Mouse (Mus musculus) limb, embryonic 12.5 days (tissue): Measurements from ENCODE around the gene Ppia. TPM values are rescaled to one million over a fixed set of nuclear protein-coding genes. Genes with fewer than 3 reads are reported as not detected.
A peak's percentile ranks its signal among the peaks of the same experiment; 100 is the strongest.

Experiments used
- ATAC-seq: fragments of 200-750 bp; cut with Nextera tagmentation; 2 replicates; pipeline ENCODE4 v1.8.0; 2017; ENCODE audit warnings: low read depth, moderate TSS enrichment; ENCODE audit not compliant: insufficient number of reproducible peaks, insufficient read depth, low FRiP score, low TSS enrichment
- H3K27ac ChIP-seq: fragments of 300-500 bp; sonication (generic); 2 replicates; pipeline ENCODE4 v1.5.1; 2016; ENCODE audit warnings: mild to moderate bottlenecking, moderate library complexity
- H3K27me3 ChIP-seq: fragments of 300-500 bp; sonication (generic); 2 replicates; pipeline ENCODE4 v1.6.1; 2016; ENCODE audit warnings: mild to moderate bottlenecking, moderate library complexity
- H3K36me3 ChIP-seq: fragments of 300-500 bp; sonication (generic); 2 replicates; pipeline ENCODE4 v1.6.1; 2016; ENCODE audit warnings: mild to moderate bottlenecking, moderate library complexity
- H3K4me1 ChIP-seq: fragments of 300-500 bp; sonication (generic); replicated peaks from 2 replicates; pipeline ENCODE4 v1.6.1; 2016
- H3K4me2 ChIP-seq: fragments of 300-500 bp; sonication (generic); 2 replicates; pipeline ENCODE4 v1.6.1; 2016; ENCODE audit warnings: mild to moderate bottlenecking, moderate library complexity
- H3K4me3 ChIP-seq: fragments of 300-500 bp; sonication (generic); replicated peaks from 2 replicates; pipeline ENCODE4 v1.5.1; 2016; ENCODE audit warnings: mild to moderate bottlenecking
- H3K9ac ChIP-seq: fragments of 300-500 bp; sonication (generic); replicated peaks from 2 replicates; pipeline ENCODE4 v1.6.1; 2016; ENCODE audit warnings: mild to moderate bottlenecking, moderate library complexity
- H3K9me3 ChIP-seq: fragments of 300-500 bp; sonication (generic); 2 replicates; pipeline ENCODE4 v1.6.1; 2016; ENCODE audit warnings: mild to moderate bottlenecking, moderate library complexity
- WGBS: fragments of 180-500 bp; shearing (Covaris S2); methylation state at CpG from one replicate; pipeline ENCODE4 v1.1.7; 2016; 5-methylcytosine and 5-hydroxymethylcytosine counted together
- polyA plus RNA-seq: library from polyadenylated mRNA; unstranded; fragments of >200 nt; fragmentation: Nextera tagmentation; extraction: Ambion mirVana; gene quantifications from 2 replicates; pipeline ENCODE4 v1.2.1, GENCODE M21; 2016

The Ppia gene
- polyA plus RNA-seq, 1 experiment from 2014 or later = 5,882 TPM

DNA sequence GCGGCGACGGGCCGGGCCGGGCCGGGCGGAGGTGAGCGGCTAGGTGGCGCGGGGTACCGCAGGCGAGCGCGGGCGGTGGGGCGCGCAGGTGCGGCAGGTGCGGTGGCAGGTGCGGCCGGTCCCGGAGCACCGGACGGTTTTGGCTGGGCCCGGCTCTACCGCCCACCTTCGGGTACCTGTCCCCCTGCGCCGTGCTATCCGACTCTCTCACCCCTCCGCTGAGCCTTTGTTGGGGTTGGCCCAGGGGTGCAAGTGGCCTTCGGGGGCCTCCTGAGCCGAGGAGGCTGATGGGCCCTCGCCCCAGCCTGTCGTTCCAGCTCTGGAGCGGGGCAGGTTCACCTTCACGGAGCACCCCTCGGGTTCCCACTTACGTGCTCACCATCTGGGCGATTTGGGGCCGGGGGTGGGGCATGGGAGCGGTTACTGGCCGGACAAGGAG lies 25.7 kb upstream of the Ppia start:
- H3K9ac ChIP-seq = peak overlapping the region; percentile 79
- WGBS = under 1% methylated on average over 42 of the region's 43 CpGs
- peak overlapping the region; percentile 81 for H3K4me3 ChIP-seq
- ATAC-seq = 0 out of 2 replicates have a peak, but pooled peaks have one; percentile 9
- peaks cover 16% of the 10 kb centered on the region for H3K36me3 ChIP-seq
- no peaks in the 10 kb centered on the region for H3K9me3 ChIP-seq
- H3K4me2 ChIP-seq = peak overlapping the region; percentile 90
- peaks cover 18% of the 10 kb centered on the region for H3K4me1 ChIP-seq
- H3K27me3 ChIP-seq = no peaks in the 10 kb centered on the region
- 0 out of 2 replicates have a peak overlapping the region, but pooled peaks have one; percentile 53 for H3K27ac ChIP-seq

- Histone ChIP-seq H3K27ac (no peak overlapping the region), H3K9me3 (no peaks in the 10 kb centered on the region), H3K9ac (peak overlapping the region; percentile 79), H3K4me2 (peak overlapping the region; percentile 90), H3K36me3 (peaks cover 26% of the 10 kb centered on the region), H3K4me3 (peak overlapping the region; percentile 81), H3K4me1 (peaks cover 18% of the 10 kb centered on the region), H3K27me3 (no peaks in the 10 kb centered on the region)
- no peak for ATAC-seq
- 90% methylated on average over 8 of the region's 8 CpGs for WGBS
These were observed 24.7 kb upstream of the Ppia start for GRCm38 (mm10) chr11:6390376-6391053.

DNA sequence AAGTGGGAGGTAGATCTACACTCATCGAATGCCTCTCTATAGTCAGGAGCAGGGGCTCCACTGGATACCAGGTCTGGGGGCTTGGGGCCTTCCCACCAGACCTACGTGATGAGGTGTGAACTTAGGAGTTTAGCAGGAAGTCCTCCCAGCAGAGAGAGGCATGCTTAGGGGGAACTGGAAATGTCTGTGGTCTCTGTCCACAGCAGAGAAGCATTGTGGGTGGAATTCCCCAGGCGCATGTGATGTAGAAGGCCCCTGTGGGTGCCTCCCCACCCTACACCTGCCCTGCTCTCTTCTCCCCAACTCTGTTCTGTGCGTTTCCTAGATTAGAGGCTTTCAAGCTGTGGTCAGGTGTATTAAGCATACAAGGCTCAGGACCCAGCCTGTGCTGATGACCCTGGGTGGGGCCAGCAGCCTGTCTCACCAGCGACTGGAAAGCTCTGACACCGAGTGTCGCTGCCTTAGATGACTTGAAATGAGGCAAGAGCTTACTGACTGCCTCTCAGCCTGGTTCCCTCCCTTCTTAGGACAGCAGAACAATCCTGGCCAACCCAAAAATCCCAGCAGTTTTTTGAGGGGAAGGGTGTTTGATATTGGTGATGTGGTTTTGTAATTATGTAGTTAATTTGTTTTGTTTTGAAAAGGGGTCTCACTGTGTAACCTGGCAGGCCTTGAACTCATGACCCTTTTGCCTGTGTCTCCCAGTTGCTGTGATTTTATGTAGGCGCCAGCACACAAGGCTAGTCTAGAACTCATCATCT lies 23.5 kb upstream of the Ppia start:
- Histone ChIP-seq H3K27me3 (no peaks in the 10 kb centered on the region), H3K36me3 (peaks cover 38% of the 10 kb centered on the region), H3K9me3 (no peaks in the 10 kb centered on the region), H3K4me3 (no peak overlapping the region), H3K9ac (no peak overlapping the region), H3K4me1 (peaks cover 18% of the 10 kb centered on the region), H3K27ac (no peak overlapping the region), H3K4me2 (no peak overlapping the region)
- 84% methylated on average over 8 of the region's 8 CpGs for WGBS
- no peak for ATAC-seq

DNA sequence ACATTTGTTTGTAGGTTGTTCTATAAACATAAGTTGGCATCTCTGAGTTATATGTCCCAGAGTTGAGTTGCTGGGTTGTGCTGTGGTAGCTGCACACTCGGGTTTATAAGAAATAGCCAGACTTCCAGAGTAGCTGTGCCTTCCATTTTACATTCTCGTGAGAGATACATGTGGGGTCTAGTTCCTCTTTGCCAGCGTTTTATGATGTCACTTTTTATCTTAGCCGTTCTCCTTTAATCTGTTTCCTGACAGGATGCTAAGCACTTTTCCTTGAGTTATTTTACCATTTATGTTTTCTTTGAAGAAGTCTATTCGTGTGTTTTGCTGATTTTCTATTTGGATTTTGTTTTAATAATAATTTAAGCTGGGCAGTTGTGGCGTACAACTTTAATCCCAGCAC lies 22.4 kb upstream of the Ppia start:
- Histone ChIP-seq H3K9ac (no peak overlapping the region), H3K4me2 (no peak overlapping the region), H3K4me3 (no peak overlapping the region), H3K27me3 (no peaks in the 10 kb centered on the region), H3K27ac (no peak overlapping the region), H3K9me3 (no peaks in the 10 kb centered on the region), H3K4me1 (peaks cover 18% of the 10 kb centered on the region), H3K36me3 (peaks cover 49% of the 10 kb centered on the region)
- WGBS = 85% methylated on average over 6 of the region's 6 CpGs
- ATAC-seq = no peak

GRCm38 (mm10) chr11:6393866-6394265 lies 21.4 kb upstream of the Ppia start:
- Histone ChIP-seq H3K4me2 (no peak overlapping the region), H3K9me3 (no peaks in the 10 kb centered on the region), H3K27me3 (no peaks in the 10 kb centered on the region), H3K4me1 (peaks cover 18% of the 10 kb centered on the region), H3K9ac (no peak overlapping the region; the same call in 1 of the 2 replicates), H3K36me3 (peaks cover 60% of the 10 kb centered on the region), H3K27ac (no peak overlapping the region), H3K4me3 (no peak overlapping the region)
- 82% methylated on average over 1 of the region's 1 CpGs for WGBS
- no peak for ATAC-seq

- H3K9ac ChIP-seq = no peak overlapping the region
- no peak for ATAC-seq
- 88% methylated on average over 5 of the region's 5 CpGs for WGBS
- H3K4me1 ChIP-seq = peaks cover 9% of the 10 kb centered on the region
- no peak overlapping the region for H3K4me3 ChIP-seq
- peaks cover 76% of the 10 kb centered on the region for H3K36me3 ChIP-seq
- no peak overlapping the region for H3K4me2 ChIP-seq
- no peaks in the 10 kb centered on the region for H3K9me3 ChIP-seq
- no peak overlapping the region for H3K27ac ChIP-seq
- no peaks in the 10 kb centered on the region for H3K27me3 ChIP-seq
These were observed 19.7 kb upstream of the Ppia start for GRCm38 (mm10) chr11:6395565-6395964.

GRCm38 (mm10) chr11:6398141-6398540 lies 17.1 kb upstream of the Ppia start:
- peaks cover 93% of the 10 kb centered on the region for H3K36me3 ChIP-seq
- ATAC-seq = no peak

DNA sequence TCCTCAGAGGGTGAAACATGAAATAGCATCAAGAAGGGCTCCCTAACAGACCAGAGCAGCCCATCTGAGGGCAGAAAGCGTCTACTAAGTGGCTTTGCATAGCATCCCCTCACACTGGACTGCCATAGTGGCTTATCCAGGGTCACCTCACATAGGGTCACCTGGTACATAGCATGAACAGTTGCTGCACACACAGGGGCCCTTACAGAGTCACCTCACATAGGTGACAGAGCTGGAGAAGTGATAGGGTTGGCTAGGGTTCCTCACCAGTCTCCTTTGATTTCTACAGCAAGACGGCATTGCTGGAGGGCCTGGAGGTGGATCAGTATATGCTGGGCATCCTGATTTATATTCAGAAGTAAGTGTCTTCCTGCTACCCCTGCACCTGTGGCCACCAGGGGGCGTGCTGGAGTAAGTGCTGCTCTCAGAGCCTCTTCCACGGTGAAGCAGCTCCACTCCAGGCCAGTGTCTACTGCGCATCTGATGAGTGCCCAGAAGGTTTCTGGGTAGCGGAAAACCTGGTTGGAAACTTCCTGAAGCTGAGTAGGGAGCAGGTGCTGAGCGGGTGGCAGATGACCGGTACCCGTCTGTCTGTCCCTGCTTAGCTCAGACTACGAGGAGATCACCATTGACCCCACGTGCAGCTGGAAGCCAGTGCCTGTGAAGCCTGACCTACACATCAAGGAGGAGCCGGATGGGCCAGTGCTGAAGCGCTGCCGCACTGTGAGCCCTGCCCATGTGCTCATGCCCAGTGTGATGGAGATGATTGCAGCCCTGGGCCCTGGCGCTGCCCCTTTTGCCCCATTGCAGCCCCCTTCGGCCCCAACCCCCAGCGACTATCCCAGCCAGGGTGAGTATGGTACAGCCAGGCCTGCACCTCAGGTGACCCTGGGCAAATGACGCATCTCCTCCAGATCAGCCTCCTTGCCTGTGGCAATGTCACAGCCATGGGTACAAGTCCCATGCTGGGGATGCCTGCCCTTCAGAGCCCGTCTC lies 12.4 kb upstream of the Ppia start:
- Histone ChIP-seq H3K4me1 (peaks cover 30% of the 10 kb centered on the region), H3K27me3 (no peaks in the 10 kb centered on the region), H3K9ac (no peak overlapping the region), H3K4me3 (no peak overlapping the region), H3K36me3 (peaks cover 76% of the 10 kb centered on the region), H3K4me2 (no peak overlapping the region), H3K27ac (no peak overlapping the region), H3K9me3 (no peaks in the 10 kb centered on the region)
- no peak for ATAC-seq
- 87% methylated on average over 19 of the region's 19 CpGs for WGBS

More at GRCm38 (mm10) chr11:6398141-6398540, 17.1 kb upstream of the Ppia start:
- Histone ChIP-seq H3K4me1 (no peaks in the 10 kb centered on the region), H3K9ac (no peak overlapping the region), H3K27me3 (no peaks in the 10 kb centered on the region), H3K9me3 (no peaks in the 10 kb centered on the region), H3K4me3 (no peak overlapping the region), H3K27ac (no peak overlapping the region), H3K4me2 (no peak overlapping the region)
- WGBS = 90% methylated on average over 10 of the region's 10 CpGs

DNA sequence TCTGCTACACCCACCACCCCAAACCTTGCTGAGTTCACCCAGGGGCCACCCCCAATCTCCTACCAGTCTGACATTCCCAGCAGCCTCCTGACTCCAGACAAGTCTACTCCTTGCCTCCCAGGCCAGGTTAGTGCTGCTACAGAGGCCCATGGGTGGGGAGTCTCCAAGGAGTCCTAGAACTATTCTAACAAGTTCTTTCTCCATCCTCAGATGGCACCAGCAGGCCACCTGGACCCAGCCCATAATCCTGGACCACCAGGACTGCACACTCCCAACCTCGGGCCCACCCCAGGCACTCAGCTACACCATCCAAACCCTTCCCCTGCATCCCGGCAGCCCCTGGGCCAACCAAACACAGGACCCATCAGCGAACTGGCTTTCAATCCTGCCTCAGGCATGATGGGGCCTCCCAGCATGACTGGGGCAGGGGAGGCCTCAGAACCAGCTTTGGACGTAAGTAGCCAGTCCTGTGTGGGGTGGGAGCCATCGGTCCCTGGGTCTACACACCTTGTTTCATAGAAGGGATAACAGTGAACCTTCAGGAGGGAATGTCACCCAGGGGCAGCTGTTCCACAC lies 11.3 kb upstream of the Ppia start:
- Histone ChIP-seq H3K27me3 (no peaks in the 10 kb centered on the region), H3K4me1 (peaks cover 30% of the 10 kb centered on the region), H3K9ac (no peak overlapping the region), H3K9me3 (no peaks in the 10 kb centered on the region), H3K36me3 (peaks cover 65% of the 10 kb centered on the region), H3K4me2 (no peak overlapping the region), H3K4me3 (no peak overlapping the region), H3K27ac (peak overlapping the region; percentile 96; the same call in 1 of the 2 replicates)
- WGBS = 89% methylated on average over 5 of the region's 5 CpGs
- ATAC-seq = no peak

GRCm38 (mm10) chr11:6404699-6405566 lies 10.3 kb upstream of the Ppia start:
- ATAC-seq = no peak
- WGBS = 86% methylated on average over 9 of the region's 9 CpGs
- peaks cover 55% of the 10 kb centered on the region for H3K36me3 ChIP-seq
- H3K9me3 ChIP-seq = no peaks in the 10 kb centered on the region
- no peaks in the 10 kb centered on the region for H3K27me3 ChIP-seq
- H3K4me3 ChIP-seq = no peak overlapping the region
- H3K4me1 ChIP-seq = peaks cover 30% of the 10 kb centered on the region
- H3K9ac ChIP-seq = peak overlapping the region; percentile 37
- H3K4me2 ChIP-seq = peak overlapping the region; percentile 2; the same call in 1 of the 2 replicates
- peak overlapping the region; percentile 96 for H3K27ac ChIP-seq
